Comparison of ENCODE assay signal across 18 mouse cellular contexts in genomic region chr13:113500373-113500990, GRCm38 (mm10).
DNase-seq lines count a peak whose midpoint lies in the region; ATAC-seq lines count a peak whose summit lies in the region.
"Had no signal": no experiment of that assay in that cellular context is flagged by ENCODE, and none has a peak within 500 bp of the region (broad histone marks: within the 10 kb centered on the region; RNA-seq: fewer than 3 reads in every experiment).

No protein-coding gene starts in this region.

- peak; percentile 23; the same call in 1 of the 2 replicates for ATAC-seq in lung, embryonic 15.5 days (ENCODE audit: borderline replicate concordance, extremely low read depth, low FRiP score, low TSS enrichment)
- peak; percentile 32; the same call in 1 of the 2 replicates for ATAC-seq in common myeloid progenitor, adult 5-6 weeks (replicated peaks; ENCODE audit: low read depth, poor library complexity, severe bottlenecking)
- peak; percentile 79 for ATAC-seq in neutrophil, adult 5-6 weeks (ENCODE audit: extremely low read depth, insufficient number of reproducible peaks, low FRiP score, poor library complexity, severe bottlenecking)
- ATAC-seq: forebrain, embryonic 16.5 days had no signal

- no peaks in the 10 kb centered on the region for H3K36me3 ChIP-seq in lung, embryonic 15.5 days
- H3K36me3 ChIP-seq in forebrain, embryonic 10.5 days (replicated peaks), result no peaks in the 10 kb centered on the region
- H3K36me3 ChIP-seq: embryonic facial prominence, embryonic 12.5 days; heart, embryonic 10.5 days; liver, embryonic 13.5 days; neural tube, embryonic 12.5 days had no signal

- H3K4me1 ChIP-seq in lung, embryonic 15.5 days, result peaks cover 34% of the 10 kb centered on the region
- H3K4me1 ChIP-seq in forebrain, embryonic 10.5 days, result no peaks in the 10 kb centered on the region
- H3K4me1 ChIP-seq: heart, embryonic 10.5 days; liver, embryonic 13.5 days; neural tube, embryonic 12.5 days had no signal

- no peak overlapping the region for H3K4me3 ChIP-seq in lung, embryonic 15.5 days
- H3K4me3 ChIP-seq in forebrain, embryonic 10.5 days, result no peak overlapping the region
- H3K4me3 ChIP-seq: embryonic facial prominence, embryonic 12.5 days; heart, embryonic 10.5 days; liver, embryonic 13.5 days; neural tube, embryonic 12.5 days had no signal

- no peaks in the 10 kb centered on the region for H3K9me3 ChIP-seq in lung, embryonic 15.5 days
- no peaks in the 10 kb centered on the region for H3K9me3 ChIP-seq in forebrain, embryonic 10.5 days
- H3K9me3 ChIP-seq: embryonic facial prominence, embryonic 12.5 days; heart, embryonic 10.5 days; liver, embryonic 13.5 days; neural tube, embryonic 12.5 days had no signal

- no peak overlapping the region for H3K4me2 ChIP-seq in lung, embryonic 15.5 days
- H3K4me2 ChIP-seq: embryonic facial prominence, embryonic 12.5 days; liver, embryonic 13.5 days; midbrain, embryonic 11.5 days; neural tube, embryonic 12.5 days had no signal

- H3K9ac ChIP-seq in lung, embryonic 15.5 days, result no peak overlapping the region
- H3K9ac ChIP-seq: embryonic facial prominence, embryonic 12.5 days; liver, embryonic 13.5 days; neural tube, embryonic 12.5 days had no signal

- peak; percentile 24 for DNase-seq in kidney, adult 9 months
- no peak for DNase-seq in kidney, adult 18-20 months
- DNase-seq in lung, postnatal 36 days, result no peak
- no peak for DNase-seq in forebrain, embryonic 10.5 days (ENCODE audit: extremely low spot score, low spot score)
- DNase-seq: adrenal gland, adult 8-10 months; cerebellum, adult 8-10 months; gastrocnemius, postnatal 36 days; heart, postnatal 10 days; liver, embryonic 13.5 days had no signal

- H3K27me3 ChIP-seq in lung, embryonic 15.5 days, result no peaks in the 10 kb centered on the region
- H3K27me3 ChIP-seq in forebrain, embryonic 10.5 days (ENCODE audit: poor library complexity, severe bottlenecking), result no peaks in the 10 kb centered on the region
- H3K27me3 ChIP-seq: CH12.LX; embryonic facial prominence, embryonic 12.5 days; liver, embryonic 13.5 days; neural tube, embryonic 12.5 days had no signal

- H3K27ac ChIP-seq in lung, embryonic 15.5 days, result peak overlapping the region; percentile 15; the same call in 1 of the 2 replicates
- no peak overlapping the region for H3K27ac ChIP-seq in forebrain, embryonic 10.5 days
- H3K27ac ChIP-seq: embryonic facial prominence, embryonic 12.5 days; heart, embryonic 10.5 days; liver, embryonic 13.5 days; neural tube, embryonic 12.5 days had no signal

- 62% methylated on average over 3 of the region's 3 CpGs for WGBS in lung, embryonic 15.5 days
- WGBS in forebrain, embryonic 10.5 days, result 79% methylated on average over 3 of the region's 3 CpGs

Comparison
In these comparisons a context has a peak if more than half of its experiments do, and no peak if none do; other contexts are left out.
1. ATAC-seq: peak in every context shown above with its lines; median percentile 79 in neutrophil, adult 5-6 weeks; 32 in common myeloid progenitor, adult 5-6 weeks; 23 in lung, embryonic 15.5 days.